Mouse (Mus musculus): ENCODE data around the gene Tead3.

- no peak for TF ChIP-seq MAX (IDR thresholded peaks at IDR 0.05)
- TF ChIP-seq USF1 (IDR thresholded peaks at IDR 0.05; ENCODE audit: low read depth), result no peak
- TF ChIP-seq CTCF (IDR thresholded peaks at IDR 0.05; ENCODE audit: control insufficient read depth, insufficient read depth, insufficient read length), result peak; percentile 92
- TF ChIP-seq MYOG (IDR thresholded peaks at IDR 0.05; ENCODE audit: control insufficient read depth, extremely low read depth, insufficient read length), result no peak
- TF ChIP-seq MYOD1 (IDR thresholded peaks at IDR 0.05; ENCODE audit: control insufficient read depth, insufficient read length, low read depth), result no peak
These were observed 17.8 kb upstream of the Tead3 start for GRCm38 (mm10) chr17:28368449-28368848.

Data from C2C12 (cell line).